Mouse (Mus musculus): ENCODE results near the gene Snx19. TPM values are rescaled to one million over a fixed set of nuclear protein-coding genes. Genes with fewer than 3 reads are reported as not detected.

Gene Snx19
- polyA plus RNA-seq, 1 experiment from 2014 or later: 6.7 TPM

DNA sequence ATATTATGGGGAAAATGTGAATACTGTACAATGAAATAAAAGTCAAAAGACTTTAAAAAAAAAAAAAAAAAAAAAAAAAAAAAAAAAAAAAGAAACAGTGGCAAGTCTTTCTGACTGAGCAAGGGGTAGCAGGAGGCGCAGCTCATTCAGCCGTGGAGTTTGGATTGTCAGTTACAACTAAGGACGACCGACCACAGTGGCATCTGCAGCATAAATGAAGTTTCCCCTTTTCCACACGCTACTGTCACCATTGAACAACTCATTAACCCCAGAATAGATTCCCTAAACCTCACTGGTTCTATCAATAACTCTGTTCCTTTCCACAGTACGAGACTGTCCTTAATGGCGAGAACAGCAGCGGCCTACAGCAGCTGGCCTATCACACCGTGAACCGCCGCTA is 5.0 kb downstream of the Snx19 start:
- TF ChIP-seq CTCF (IDR thresholded peaks at IDR 0.05; ENCODE audit: low read depth) (no peak), EP300 (optimal IDR thresholded peaks at IDR 0.05) (no peak)
- Histone ChIP-seq H3K9me3 (ENCODE audit: control insufficient read depth, low read length) (no peaks in the 10 kb centered on the region), H3K36me3 (ENCODE audit: control insufficient read depth, insufficient read depth, low read length) (peaks cover 11% of the 10 kb centered on the region), H3K9ac (ENCODE audit: low read length) (no peak overlapping the region), H3K4me2 (replicated peaks; ENCODE audit: low read depth) (no peak overlapping the region), H3K27ac (replicated peaks) (no peak overlapping the region), H3K27me3 (ENCODE audit: control insufficient read depth, insufficient read depth, low read length) (no peaks in the 10 kb centered on the region), H3K4me1 (replicated peaks; ENCODE audit: control insufficient read depth, insufficient read depth) (0 out of 2 replicates have a peak, but pooled peaks cover 3% of the 10 kb centered on the region), H3K4me3 (ENCODE audit: low read depth, low read length) (no peak overlapping the region)
- ATAC-seq (ENCODE audit: low FRiP score, low TSS enrichment) (no peak), DNase-seq (ENCODE audit: low spot score) (no peak)
- 84% methylated on average over 11 of the region's 11 CpGs for WGBS

DNA sequence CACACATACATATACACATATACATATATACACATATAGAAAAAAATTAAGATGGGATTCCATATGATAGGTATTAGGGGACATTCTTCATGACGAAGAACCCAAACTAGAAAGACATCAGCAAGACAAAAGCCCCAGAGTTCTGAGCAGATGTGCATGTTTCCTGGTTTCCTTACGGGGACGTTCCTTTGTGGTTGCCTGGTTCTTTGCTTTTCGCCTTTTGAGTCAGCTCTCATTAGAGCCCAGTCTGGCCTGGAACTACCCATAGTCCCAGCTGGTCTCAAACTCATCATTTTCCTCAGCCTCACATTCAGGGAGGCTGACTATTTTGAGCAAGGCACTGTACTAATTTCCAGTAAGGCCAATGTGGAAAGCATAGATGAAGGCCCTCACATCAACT is 7.0 kb downstream of the Snx19 start:
- Histone ChIP-seq H3K9ac (ENCODE audit: low read length) (no peak overlapping the region), H3K36me3 (ENCODE audit: control insufficient read depth, insufficient read depth, low read length) (peaks cover 15% of the 10 kb centered on the region), H3K27me3 (ENCODE audit: control insufficient read depth, insufficient read depth, low read length) (no peaks in the 10 kb centered on the region), H3K4me2 (replicated peaks; ENCODE audit: low read depth) (no peak overlapping the region), H3K4me3 (ENCODE audit: low read depth, low read length) (no peak overlapping the region), H3K27ac (replicated peaks) (no peak overlapping the region), H3K4me1 (replicated peaks; ENCODE audit: control insufficient read depth, insufficient read depth) (no peaks in the 10 kb centered on the region), H3K9me3 (ENCODE audit: control insufficient read depth, low read length) (no peaks in the 10 kb centered on the region)
- WGBS: 94% methylated on average over 4 of the region's 4 CpGs
- no peak for DNase-seq (ENCODE audit: low spot score)
- no peak for TF ChIP-seq EP300 (optimal IDR thresholded peaks at IDR 0.05)
- TF ChIP-seq CTCF (IDR thresholded peaks at IDR 0.05; ENCODE audit: low read depth): no peak
- no peak for ATAC-seq (ENCODE audit: low FRiP score, low TSS enrichment)

DNA sequence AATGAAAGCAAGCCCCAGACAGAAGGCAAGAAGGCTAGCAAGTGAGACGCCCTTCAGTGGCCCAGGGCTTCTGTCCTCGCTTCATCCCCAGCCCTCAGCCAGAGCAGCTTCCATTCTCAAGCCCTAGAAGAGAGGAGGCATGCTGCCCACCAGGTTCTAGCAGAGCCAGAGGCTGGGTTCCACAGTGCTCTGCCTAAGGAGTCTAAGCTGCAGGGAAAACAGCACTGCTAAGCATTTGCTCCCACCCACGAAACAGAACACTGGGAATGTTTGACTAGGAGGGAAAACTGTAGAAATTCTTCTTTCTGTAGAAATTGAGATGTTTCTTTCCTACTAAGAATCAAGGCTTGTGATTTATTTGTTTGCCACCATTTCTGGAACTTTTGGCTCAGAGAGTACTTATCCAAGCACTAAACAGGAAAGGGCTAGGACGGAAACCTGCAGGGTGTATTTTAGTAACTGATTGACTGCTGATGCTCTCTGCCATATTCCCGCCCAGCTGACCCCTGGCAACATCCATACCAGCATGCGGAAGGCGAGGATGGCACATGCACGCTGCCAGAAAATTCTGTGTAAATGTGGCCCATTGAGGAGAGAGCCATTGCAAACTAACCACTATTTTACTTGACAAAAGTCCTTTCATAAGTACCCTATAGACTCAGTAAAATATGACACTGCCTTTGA is 9.1 kb downstream of the Snx19 start:
- Histone ChIP-seq H3K27me3 (ENCODE audit: control insufficient read depth, insufficient read depth, low read length) (no peaks in the 10 kb centered on the region), H3K9me3 (ENCODE audit: control insufficient read depth, low read length) (no peaks in the 10 kb centered on the region), H3K4me1 (replicated peaks; ENCODE audit: control insufficient read depth, insufficient read depth) (no peaks in the 10 kb centered on the region), H3K27ac (replicated peaks) (no peak overlapping the region), H3K9ac (ENCODE audit: low read length) (no peak overlapping the region), H3K4me2 (replicated peaks; ENCODE audit: low read depth) (no peak overlapping the region), H3K4me3 (ENCODE audit: low read depth, low read length) (no peak overlapping the region), H3K36me3 (ENCODE audit: control insufficient read depth, insufficient read depth, low read length) (peaks cover 19% of the 10 kb centered on the region)
- TF ChIP-seq CTCF (IDR thresholded peaks at IDR 0.05; ENCODE audit: low read depth): no peak
- no peak for TF ChIP-seq EP300 (optimal IDR thresholded peaks at IDR 0.05)
- WGBS: 94% methylated on average over 8 of the region's 8 CpGs
- ATAC-seq (ENCODE audit: low FRiP score, low TSS enrichment) (no peak), DNase-seq (ENCODE audit: low spot score) (no peak)

DNA sequence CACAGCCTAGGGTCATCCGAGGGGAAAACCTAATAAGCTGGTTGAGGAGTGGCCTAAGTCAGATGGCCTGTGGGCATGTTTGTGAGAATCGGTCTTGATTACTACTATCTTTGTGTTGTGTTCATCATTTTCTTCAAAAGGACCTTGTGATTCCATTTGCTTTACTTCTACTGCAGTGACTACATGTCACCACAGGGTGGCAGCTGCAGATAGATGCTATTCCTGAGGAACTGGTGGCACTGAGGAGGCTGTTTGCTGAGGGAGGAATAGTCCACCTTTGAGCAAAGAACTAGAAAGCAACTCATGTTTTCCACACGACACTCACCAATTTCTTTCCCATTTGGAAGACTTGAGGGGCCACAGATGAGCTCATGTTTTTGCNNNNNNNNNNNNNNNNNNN is 11.6 kb downstream of the Snx19 start:
- H3K36me3 ChIP-seq (ENCODE audit: control insufficient read depth, insufficient read depth, low read length): peaks cover 21% of the 10 kb centered on the region; the same call in 1 of the 2 replicates
- H3K9me3 ChIP-seq (ENCODE audit: control insufficient read depth, low read length): no peaks in the 10 kb centered on the region
- WGBS: 48% methylated on average over 3 of the region's 3 CpGs
- ATAC-seq (ENCODE audit: low FRiP score, low TSS enrichment): no peak
- H3K4me3 ChIP-seq (ENCODE audit: low read depth, low read length): no peak overlapping the region
- H3K27me3 ChIP-seq (ENCODE audit: control insufficient read depth, insufficient read depth, low read length): no peaks in the 10 kb centered on the region
- no peaks in the 10 kb centered on the region for H3K4me1 ChIP-seq (replicated peaks; ENCODE audit: control insufficient read depth, insufficient read depth)
- peak; percentile 88 for TF ChIP-seq CTCF (IDR thresholded peaks at IDR 0.05; ENCODE audit: low read depth)
- TF ChIP-seq EP300 (optimal IDR thresholded peaks at IDR 0.05): no peak
- DNase-seq (ENCODE audit: low spot score): peak; percentile 30
- H3K27ac ChIP-seq (replicated peaks): no peak overlapping the region
- H3K4me2 ChIP-seq (replicated peaks; ENCODE audit: low read depth): no peak overlapping the region
- H3K9ac ChIP-seq (ENCODE audit: low read length): no peak overlapping the region

DNA sequence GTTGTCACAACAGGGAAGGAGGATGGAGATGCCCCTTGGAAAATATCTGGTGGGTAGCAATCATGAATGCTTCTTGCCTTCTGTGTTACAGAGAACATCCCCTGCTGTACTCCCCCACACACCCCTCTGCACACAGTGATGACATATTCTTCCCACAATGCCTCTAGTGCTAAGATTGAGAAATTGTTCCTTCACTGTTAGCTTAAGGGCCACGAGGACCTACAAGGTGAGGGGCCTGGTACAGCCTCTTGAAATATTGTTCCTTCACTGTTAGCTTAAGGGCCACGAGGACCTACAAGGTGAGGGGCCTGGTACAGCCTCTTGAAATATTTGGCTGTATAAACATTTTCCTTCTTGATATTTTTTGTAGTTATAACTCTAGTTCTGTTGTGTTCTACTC is 14.9 kb downstream of the Snx19 start:
- Histone ChIP-seq H3K4me2 (replicated peaks; ENCODE audit: low read depth) (no peak overlapping the region), H3K27ac (replicated peaks) (no peak overlapping the region), H3K4me1 (replicated peaks; ENCODE audit: control insufficient read depth, insufficient read depth) (no peaks in the 10 kb centered on the region), H3K9me3 (ENCODE audit: control insufficient read depth, low read length) (no peaks in the 10 kb centered on the region), H3K27me3 (ENCODE audit: control insufficient read depth, insufficient read depth, low read length) (no peaks in the 10 kb centered on the region), H3K36me3 (ENCODE audit: control insufficient read depth, insufficient read depth, low read length) (peaks cover 10% of the 10 kb centered on the region; the same call in 1 of the 2 replicates), H3K9ac (ENCODE audit: low read length) (no peak overlapping the region), H3K4me3 (ENCODE audit: low read depth, low read length) (no peak overlapping the region)
- DNase-seq (ENCODE audit: low spot score): no peak
- TF ChIP-seq EP300 (optimal IDR thresholded peaks at IDR 0.05) (no peak), CTCF (IDR thresholded peaks at IDR 0.05; ENCODE audit: low read depth) (no peak)
- no peak for ATAC-seq (ENCODE audit: low FRiP score, low TSS enrichment)
- WGBS: 81% methylated on average over 2 of the region's 2 CpGs

DNA sequence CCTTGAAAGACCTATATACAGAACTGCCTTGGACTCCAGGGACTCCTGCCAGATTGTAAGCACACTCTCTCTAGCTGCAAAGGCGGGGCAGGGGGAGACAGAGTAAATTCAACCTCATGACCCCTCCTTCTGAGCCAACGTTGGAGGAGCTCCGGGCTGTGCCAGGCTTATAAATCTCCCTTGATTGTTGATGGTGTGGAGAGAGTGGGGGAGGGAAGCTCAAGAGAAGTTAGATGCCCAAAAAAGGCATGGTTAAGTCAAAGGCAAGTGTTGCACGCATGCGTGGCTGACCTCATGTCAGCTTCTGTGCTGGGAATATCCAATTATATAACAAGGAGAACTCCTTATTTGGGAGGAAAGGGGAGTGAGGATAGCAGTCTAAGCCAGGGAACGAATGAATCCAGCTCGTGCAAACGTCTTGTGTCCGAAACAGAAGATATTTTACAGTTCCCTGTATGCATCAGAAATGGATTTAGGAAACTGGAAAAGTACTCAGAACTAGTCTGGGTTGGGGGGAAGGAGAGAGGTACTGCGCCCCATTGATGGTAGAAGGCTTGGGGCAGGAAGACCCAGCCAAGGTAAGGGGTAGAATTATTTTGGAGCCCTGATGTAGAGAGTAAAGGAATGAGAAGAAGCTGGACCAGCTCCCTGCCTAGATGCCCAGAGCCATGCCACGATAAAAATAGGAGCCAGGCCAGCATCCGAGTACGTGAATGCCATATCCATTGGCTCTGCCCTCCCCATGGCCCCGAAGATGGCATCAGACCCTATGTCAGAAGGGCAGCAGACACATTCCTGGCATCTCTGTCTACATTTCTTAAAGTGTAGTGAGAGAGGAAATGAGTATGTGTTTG is 18.6 kb downstream of the Snx19 start:
- no peaks in the 10 kb centered on the region for H3K9me3 ChIP-seq (ENCODE audit: control insufficient read depth, low read length)
- peak overlapping the region; percentile 92 for H3K27ac ChIP-seq (replicated peaks)
- no peaks in the 10 kb centered on the region for H3K27me3 ChIP-seq (ENCODE audit: control insufficient read depth, insufficient read depth, low read length)
- no peaks in the 10 kb centered on the region for H3K4me1 ChIP-seq (replicated peaks; ENCODE audit: control insufficient read depth, insufficient read depth)
- H3K4me2 ChIP-seq (replicated peaks; ENCODE audit: low read depth): no peak overlapping the region
- no peak for TF ChIP-seq EP300 (optimal IDR thresholded peaks at IDR 0.05)
- no peak for TF ChIP-seq CTCF (IDR thresholded peaks at IDR 0.05; ENCODE audit: low read depth)
- ATAC-seq (ENCODE audit: low FRiP score, low TSS enrichment) (peak; percentile 94), DNase-seq (ENCODE audit: low spot score) (peak; percentile 49)
- H3K9ac ChIP-seq (ENCODE audit: low read length): no peak overlapping the region
- H3K4me3 ChIP-seq (ENCODE audit: low read depth, low read length): no peak overlapping the region
- H3K36me3 ChIP-seq (ENCODE audit: control insufficient read depth, insufficient read depth, low read length): 0 out of 2 replicates have a peak, but pooled peaks cover 2% of the 10 kb centered on the region
- 47% methylated on average over 14 of the region's 14 CpGs for WGBS
